Mouse (Mus musculus): ENCODE results near the gene Olfr1378.

The Olfr1378 gene

DNA sequence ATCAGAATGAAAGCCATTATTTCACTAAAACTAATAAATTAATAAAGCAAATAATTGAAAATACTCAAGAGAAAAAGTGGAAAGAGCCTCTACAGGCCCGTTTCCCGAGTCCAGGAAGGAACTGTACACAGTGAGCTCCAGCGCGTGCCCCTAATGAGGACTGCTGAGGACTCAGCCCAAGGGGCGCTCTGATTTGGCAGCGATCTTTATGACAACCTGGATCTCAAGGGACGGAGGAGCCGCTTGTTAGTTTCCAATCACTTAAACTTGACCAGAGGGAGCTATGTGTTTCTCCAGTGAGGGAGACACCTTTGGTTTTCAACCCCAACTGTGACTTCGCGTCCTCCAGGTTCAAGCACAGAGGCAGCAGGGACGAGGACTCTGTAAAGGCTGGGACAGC lies at the start of gene Olfr1378:
TSS of gene Olfr1378 (plus strand) at position 301 of the 400 bp plus-strand sequence.
- no peak for DNase-seq (ENCODE audit: low read depth, low spot score)

DNA sequence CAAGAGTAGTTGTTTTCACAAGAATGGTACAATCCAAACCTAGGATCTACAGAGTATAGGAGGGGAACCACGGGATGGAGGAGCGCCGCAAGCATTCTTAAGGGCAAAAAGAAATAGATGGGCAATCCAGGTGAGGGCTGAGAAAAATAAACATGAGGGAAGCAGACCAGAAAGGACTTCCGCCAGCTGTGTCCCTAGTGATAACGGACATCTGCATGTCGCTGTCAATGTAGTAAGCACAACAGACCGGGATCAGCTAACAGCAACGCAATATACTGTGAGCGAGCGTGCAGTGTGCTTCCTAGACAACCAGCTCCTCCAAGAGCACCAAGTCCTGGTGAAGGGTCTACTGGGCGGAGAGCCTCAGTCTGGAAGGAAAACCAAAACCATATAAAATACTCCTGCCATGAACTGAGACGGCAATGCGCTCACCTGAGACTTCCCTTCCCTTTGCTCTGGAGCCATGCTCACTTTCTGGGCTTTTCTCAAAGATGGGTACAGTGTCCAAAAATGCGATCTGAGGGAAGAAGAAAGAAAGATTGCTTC lies 35.8 kb upstream of the Olfr1378 start:
- no peak for DNase-seq (ENCODE audit: low read depth, low spot score)

DNA sequence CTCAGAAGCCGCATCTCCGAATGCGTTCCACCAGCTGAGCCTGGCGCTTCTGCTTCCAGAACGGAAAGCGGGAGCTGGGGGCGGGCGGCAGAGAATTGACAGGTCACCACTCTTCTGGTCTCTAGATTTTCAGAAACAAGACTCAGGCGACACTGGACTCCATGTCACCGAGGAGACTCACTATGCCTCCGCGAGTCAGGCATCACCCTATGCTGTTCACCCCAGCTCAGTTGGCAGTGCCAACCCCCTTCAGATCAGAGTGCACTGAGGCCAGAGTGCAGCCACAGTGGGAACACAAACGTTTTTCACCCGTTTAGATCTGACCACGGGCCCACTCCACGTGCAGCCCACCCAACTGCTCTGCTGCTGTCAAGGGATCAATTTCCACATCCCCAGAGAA lies 35.3 kb upstream of the Olfr1378 start:
- DNase-seq (ENCODE audit: low read depth, low spot score) = no peak

DNA sequence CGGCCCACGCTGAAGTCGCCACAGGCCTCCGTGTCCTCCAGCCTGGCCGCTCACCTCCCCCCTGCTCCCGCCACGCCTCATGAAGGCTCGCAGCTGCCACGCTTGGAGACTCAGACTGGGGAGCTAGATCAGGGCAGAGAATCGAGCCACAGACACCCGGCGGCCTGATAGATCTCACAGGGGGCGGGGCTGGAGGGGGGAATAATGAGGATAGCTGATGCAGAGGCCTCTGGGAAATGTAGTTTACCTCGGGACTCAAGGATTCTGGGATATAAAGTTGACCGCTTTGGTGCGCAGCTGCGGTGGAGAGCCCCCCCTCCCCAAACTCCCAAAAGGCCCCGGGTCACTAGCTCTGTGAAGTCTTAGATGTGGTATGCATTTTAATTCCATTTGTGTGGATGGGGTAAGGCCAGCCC lies 34.9 kb upstream of the Olfr1378 start, which contains the start of gene Zfp354b:
TSS of gene Zfp354b (minus strand) at position 183 of the 416 bp plus-strand sequence.
- peak; percentile 86 for DNase-seq (ENCODE audit: low read depth, low spot score)

DNA sequence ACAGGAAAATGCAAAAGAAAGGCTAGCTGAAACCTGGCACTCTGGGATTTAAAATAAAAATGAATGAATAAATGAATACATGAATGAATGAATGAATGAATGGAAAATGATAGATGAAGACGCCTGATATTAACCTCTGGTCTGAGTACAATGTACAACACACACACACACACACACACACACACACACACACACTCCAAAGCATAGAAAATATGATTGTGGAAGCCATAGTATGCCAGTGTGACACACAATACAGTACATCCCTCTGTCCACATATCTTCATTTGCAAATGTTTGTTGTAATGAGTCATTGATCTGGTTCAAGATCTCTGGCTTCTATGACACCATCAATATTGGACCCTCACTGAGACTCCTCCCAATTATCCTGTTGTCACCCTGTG lies 34.3 kb upstream of the Olfr1378 start:
- DNase-seq (ENCODE audit: low read depth, low spot score) = no peak

DNA sequence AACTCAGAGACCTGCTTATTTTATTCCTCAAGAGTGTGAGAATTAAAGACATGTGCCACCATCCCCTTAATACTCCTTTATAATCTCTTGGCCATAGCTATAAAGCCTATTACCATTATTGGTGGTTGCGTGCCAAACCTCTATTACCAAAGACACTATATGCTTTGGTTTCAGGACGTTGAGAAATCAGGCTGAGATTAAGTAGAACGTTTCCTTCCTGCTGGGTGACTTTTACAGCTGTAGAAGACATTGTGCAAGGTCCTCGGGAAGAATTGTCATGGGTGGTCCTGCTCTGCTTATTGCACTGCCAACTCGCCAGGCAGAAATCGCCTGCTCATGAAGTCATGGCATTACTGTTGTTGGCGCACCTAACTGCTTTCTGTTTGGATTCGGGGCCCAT lies 27.9 kb upstream of the Olfr1378 start:
- DNase-seq (ENCODE audit: low read depth, low spot score) = no peak

DNA sequence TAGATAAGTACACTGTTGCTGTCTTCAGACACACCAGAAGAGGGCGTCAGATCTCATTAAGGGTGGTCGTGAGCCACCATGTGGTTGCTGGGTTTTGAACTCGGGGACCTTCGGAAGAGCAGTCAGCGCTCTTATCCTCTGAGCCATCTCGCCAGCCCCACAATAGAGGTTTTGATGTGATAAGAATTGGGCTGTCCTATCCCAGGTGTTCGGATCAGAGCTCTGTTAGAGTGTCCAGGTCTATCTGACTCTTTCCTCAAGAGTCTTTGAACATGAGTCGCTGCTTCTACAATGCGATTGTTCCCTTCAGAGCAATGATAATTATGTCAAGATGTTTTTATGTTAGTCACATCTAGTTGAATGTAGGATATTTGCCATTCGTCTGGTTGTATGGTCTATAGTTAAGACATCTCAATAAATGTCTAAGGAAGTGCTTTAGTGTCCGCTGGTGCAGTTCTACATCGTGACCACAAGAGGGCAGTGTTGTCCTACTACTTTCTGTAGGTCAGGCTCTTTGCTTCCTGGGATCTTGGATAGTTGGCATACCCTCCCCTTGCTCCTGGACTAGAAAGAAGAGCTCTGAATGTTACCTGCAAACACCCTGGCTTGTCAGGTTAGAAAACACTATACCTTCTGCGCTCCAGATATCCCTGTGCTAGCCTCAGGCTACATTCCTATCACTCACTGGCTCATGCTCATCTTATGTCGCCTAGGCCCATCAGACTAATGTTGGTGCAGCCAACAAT lies 26.5 kb upstream of the Olfr1378 start:
- peak; percentile 78 for DNase-seq (ENCODE audit: low read depth, low spot score)

DNA sequence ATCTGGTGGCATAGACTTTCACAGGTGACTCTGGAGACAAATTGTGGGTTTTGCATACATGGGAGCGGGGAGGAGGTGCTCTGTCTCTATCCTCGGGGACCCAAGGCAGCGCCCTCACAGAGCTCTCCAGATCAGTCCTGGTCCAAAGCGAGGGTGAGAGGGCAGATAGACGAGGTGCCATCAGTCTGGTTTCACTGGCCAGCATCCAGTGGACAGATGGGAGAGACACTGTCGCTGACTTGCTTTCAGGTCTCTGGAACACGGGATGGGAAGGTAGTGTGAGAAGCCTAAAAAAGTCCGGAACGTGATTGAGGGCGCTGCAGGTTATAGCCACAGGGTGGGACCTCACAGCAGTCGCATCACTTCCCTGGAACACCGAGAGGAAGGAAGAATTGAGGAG lies 23.9 kb upstream of the Olfr1378 start:
- DNase-seq (ENCODE audit: low read depth, low spot score) = no peak

DNA sequence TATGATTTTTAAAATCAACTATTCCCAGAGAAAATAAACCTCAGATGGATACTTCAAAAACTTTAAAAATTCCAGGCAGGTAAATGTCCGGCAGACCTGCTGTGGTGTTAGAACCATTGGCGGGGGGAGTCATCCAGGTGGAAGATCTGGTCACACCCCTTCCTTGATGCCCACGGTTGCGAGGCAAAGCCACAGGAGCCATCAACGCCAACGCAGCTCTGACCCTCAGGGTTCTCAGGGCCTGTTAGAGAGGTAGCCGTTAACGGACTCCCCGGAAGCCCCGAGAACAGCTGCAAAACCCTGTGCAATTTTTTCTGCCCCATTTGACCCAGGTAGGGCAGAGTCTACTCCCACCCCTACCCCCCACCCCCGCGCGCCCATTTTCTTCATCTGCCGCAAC lies 22.8 kb upstream of the Olfr1378 start, which contains the start of gene 4933414I15Rik:
TSS of gene 4933414I15Rik (minus strand) at position 260 of the 400 bp plus-strand sequence.
- no peak for DNase-seq (ENCODE audit: low read depth, low spot score)

DNA sequence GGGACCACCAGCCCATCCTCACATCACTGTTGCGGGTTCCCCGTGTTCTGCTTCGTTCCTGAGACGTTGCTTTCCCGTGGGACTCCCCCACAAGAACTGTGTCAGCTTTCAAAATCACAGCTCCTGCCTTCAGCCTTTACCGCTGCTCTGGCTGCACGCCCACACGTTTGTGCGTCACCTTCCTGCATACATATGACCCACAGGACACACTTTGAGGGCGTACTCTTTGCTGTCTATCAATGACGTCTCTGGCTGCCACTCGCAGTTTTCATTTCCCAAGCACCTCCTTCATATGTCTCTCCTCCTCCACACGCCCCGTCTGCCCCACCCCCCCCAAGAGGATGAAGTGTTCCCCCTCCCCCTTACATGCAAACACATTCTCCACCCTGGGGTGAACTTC lies 14.0 kb upstream of the Olfr1378 start:
- no peak for DNase-seq (ENCODE audit: low read depth, low spot score)

DNA sequence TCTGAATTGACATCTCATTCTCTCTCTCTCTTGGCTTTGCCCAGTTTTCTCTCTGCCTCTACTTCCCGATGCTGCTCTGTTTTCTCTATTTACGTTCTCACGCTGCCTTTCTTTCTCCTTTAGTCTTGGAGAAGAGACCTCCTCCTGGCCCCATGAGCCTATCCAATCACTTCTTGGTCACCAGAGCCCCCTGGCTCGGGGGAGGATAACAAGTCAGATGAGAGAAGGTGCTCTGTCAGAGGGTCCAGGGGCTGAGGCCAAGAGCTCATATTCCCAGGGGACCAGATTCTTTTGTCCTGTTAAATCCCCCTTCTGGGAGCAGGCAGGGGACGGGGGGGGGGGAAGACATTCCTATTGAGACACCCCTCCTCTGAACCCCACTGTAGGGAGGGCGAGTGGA lies 12.7 kb upstream of the Olfr1378 start, which contains the start of gene Prop1:
TSS of gene Prop1 (minus strand) at position 101 of the 400 bp plus-strand sequence.
- no peak for DNase-seq (ENCODE audit: low read depth, low spot score)

DNA sequence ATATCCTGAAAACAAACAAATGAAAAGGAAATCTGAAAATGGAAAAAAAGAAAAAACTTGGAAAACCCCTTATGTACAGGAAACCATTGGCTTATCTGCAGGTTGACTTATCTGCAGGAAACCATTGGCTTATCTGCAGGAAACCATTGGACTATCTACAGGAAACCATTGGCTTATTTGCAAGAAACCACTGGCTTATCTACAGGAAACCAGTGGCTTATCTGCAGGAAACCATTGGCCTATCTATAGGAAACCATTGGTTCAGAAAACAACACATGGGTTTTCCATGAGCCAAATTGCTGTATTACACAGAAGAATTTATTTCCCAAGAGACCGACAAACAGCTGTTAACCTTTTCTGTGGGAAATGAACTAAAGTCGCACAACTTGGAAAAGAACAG lies 1.4 kb upstream of the Olfr1378 start:
- no peak for DNase-seq (ENCODE audit: low read depth, low spot score)

DNA sequence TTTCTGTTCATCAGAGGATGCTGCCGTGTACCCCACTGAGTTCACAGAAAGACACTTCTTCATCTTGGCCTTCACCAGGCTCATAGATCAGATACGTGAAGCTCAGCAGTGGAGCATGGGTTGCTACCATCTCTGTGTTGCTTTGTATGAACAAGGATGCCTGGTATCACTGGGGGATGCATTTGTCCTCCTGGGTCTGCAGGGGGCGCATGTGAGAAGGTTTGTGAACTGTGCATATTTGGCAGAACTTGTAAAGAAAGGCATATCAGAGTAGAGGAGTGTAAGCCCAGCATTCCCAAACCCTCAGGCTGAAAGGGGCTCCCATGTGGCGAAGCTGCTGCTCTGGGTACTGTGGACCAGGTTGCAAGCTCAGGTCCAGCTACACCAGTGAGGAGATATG lies 10.9 kb downstream of the Olfr1378 start:
- peak; percentile 40 for DNase-seq (ENCODE audit: low read depth, low spot score)

DNA sequence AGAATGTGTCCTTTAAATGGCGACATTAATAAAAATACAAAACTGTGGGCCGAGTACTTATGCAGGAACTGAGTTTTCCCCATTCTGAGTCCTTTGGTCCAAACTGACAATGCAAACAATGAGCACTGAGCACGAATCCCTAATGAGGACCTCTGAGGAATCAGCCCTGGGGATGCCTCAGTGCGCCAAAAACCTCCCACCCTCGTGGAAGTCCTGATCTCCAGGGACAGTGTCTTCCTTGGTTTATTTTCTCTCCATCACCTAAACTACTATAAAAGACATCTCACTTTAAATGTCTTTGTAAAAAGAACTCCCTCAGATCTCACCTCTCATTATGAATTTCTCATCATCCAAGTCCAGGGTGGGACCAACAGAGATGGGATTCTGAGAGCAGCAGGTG lies 15.3 kb downstream of the Olfr1378 start, which contains the start of gene Olfr1377:
TSS of gene Olfr1377 (plus strand) at position 301 of the 400 bp plus-strand sequence.
- no peak for DNase-seq (ENCODE audit: low read depth, low spot score)

DNA sequence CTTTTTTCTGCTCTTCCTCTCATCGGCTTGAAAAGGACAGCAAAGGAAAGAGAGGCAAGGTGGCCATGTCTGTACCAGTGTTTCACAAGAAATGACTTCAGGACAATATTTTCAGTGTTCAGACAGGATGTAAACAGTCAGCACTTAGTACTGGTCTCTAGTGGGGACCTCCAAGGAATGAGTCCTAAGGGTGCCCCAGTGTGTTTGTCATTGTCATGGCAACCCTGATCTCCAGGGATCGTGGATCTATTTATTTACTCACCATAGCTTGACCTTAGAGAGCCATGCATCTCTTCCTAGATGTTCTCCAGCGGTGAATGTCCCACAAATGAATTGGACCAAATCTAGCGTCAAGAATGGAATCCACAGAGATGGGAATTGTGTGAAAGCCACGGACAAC lies 37.0 kb downstream of the Olfr1378 start, which contains the start of gene Olfr51:
TSS of gene Olfr51 (plus strand) at position 301 of the 400 bp plus-strand sequence.
- DNase-seq (ENCODE audit: low read depth, low spot score) = no peak

DNA sequence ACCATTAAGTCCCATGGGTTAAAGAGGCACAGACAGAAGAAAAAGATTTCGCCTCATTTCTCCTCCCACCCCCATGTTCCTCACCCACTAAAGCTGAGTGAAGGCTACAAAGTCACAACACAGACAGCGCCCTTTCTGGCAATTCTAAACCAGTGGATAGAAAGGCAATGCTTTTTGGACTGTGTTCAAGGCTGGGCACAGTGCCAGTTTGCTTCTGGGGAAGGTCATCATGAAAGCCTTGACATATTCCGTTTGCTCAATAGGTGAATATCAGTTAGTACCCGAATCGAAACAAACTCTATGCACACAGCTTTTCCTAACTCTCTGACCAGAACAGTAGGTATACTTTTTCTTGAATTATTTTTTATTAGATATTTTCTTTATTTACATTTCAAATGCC lies 45.5 kb downstream of the Olfr1378 start:
- DNase-seq (ENCODE audit: low read depth, low spot score) = no peak

DNA sequence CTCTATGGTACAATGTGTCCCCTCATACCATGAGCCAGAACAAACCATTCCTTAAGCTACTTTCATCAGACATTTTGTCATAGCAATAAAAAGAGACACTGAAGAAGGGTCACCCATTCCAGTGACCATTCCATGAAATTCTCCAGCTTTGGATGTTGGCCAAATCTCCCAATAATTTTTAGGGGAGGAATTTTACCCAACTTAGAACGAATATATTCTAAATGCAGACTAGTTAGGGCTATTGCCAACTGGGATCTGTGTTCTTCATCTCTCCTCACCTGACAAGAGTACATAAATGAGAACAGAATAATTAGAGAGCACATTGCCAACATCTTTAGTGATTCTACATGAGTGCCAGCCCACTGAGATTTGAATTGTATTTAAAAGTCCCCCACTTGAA lies 47.6 kb downstream of the Olfr1378 start, which contains the start of gene Olfr54:
TSS of gene Olfr54 (plus strand) at position 301 of the 400 bp plus-strand sequence.
- DNase-seq (ENCODE audit: low read depth, low spot score) = no peak

DNA sequence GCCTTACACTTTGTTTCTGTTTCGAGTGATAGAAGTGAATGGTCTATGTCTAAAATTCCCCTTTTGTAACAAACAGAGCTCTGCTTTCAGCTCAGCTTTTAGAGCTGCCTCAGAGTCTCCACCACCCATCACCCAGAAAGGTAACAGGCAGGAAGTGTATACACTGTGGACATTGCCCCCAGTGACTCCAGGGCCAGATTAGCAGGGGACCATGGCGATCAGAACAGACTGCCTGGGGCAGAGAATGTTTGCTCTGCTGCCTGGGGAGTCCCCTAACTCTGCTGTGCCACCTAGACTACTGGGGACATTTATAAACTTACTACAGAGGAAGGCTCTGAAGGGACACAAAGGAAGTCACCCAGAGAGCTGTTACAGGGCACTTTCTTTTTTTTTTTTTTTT lies 50.0 kb downstream of the Olfr1378 start:
- DNase-seq (ENCODE audit: low read depth, low spot score) = no peak
